Mouse (Mus musculus): Measurements from ENCODE around the gene Eme2.

The Eme2 gene

GRCm38 (mm10) chr17:24896241-24896992 lies 1.5 kb upstream of the Eme2 start, which contains the start of gene Nme3:
Gene Nme3 (plus strand): TSS chr17:24896500.
- DNase-seq (ENCODE audit: low spot score in 2 of 2) = peak; percentile 61 to 79

DNA sequence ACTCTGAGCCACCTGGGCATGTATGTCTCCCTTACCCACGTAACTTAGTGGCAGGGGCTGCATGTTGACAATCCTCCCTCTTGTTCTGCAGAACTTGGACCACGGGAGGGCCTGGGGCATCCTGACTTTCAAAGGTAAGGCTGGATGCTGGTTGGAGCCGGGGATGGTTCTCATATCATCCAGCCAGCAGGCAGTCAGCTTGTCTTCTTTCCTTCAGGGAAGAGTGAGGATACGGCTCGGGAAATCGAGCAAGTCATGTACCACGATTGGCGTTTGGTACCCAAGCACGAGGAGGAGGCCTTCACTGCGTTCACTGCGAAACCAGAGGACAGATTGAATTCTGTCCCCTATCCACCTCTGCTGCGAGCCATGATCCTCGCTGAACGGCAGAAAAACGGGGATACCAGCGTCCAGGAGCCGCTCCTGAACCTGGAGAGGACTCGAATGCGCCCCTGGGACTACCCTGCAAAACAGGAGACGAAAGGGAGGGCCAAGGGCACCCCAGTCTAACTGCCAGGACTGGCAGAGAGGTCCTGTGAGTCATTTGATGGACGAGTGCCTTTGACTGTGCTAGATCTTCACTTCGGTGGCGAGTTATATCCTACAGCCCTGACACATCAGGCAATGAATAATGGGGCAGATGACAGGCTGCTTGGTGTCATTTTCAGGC lies 819 bp upstream of the Eme2 start:
- no peak for DNase-seq (ENCODE audit: low spot score in 2 of 2)

DNA sequence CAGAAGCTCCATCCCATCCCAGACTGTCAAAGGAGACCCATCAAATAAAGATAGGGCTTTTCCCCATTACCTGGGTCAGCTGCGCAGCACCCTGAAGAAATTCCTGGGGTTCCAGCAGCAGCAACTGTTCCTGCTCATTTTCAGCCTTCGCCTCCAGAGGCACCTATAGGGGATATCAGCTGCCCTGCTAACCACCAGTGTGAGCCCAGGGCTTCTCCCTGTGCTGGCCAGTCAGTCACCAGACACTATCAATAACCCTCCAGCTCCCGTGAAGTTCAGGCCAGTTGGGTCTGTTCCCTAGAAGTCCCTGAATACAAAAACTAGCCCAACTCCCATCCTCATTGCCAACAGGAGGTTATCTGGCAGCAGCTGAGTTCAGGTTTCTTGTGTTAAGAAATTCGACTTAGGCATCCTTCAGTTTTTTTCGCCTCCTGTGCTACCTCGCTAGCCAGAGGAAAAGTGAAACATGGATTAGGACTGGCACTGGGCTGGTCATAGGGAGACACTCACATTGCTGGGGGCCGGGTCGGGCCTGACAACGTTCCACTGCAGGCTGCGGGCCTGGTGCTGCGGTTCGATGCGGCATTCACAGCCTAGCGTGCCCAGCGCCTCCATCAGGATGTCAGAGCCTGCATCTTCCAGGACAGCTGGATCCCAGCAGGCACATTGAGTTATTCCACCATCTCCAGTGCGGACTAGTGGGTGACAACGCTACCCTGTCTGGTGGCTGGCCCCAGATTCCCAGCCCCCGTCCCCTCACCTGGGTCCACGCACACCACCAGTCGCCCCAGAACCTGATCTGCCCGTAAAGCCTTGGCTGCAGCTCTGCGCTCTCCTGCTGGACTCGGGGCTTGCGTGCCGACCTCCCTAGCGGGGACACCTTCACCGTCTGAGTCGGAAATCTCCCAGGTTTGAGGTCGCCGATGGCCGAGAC lies 559 bp downstream of the Eme2 start:
- no peak for DNase-seq (ENCODE audit: low spot score in 2 of 2)

GRCm38 (mm10) chr17:24893276-24893675 lies 1.6 kb downstream of the Eme2 start:
- DNase-seq (ENCODE audit: low spot score in 2 of 2) = no peak

- DNase-seq (ENCODE audit: low spot score in 2 of 2) = no peak
Measured at GRCm38 (mm10) chr17:24892785-24893184, 2.1 kb downstream of the Eme2 start.

GRCm38 (mm10) chr17:24891321-24891720 lies 3.6 kb downstream of the Eme2 start:
- no peak for DNase-seq (ENCODE audit: low spot score in 2 of 2)

- DNase-seq (ENCODE audit: low spot score in 2 of 2) = no peak
Measured at GRCm38 (mm10) chr17:24890151-24891092, 4.5 kb downstream of the Eme2 start.

DNA sequence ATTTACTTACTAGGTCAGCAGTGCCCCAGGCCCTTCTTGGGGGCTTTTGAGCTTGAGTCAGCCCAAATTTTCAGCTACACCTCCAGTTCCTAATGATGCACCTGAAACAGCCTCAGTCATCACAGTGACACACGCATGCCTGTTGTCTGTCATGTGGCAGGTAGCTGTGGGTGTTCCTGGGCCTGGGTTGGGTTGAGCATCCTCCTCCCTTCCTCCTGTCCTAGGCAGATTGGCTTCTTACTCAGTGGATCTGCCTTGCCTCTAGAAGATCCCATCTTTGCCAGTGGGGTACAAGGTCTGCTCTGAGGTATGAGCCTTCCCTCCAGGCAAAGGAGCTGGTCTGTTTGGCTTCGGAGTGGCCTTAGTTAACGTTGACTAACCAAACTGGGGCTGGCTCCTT lies 6.0 kb downstream of the Eme2 start:
- no peak for DNase-seq (ENCODE audit: low spot score in 2 of 2)

GRCm38 (mm10) chr17:24887291-24888080 lies 7.4 kb downstream of the Eme2 start:
- DNase-seq (ENCODE audit: low spot score in 2 of 2) = no peak

- no peak for DNase-seq (ENCODE audit: low spot score in 2 of 2)
Measured at GRCm38 (mm10) chr17:24886932-24887271, 8.0 kb downstream of the Eme2 start.

- peak; percentile 95 for DNase-seq (ENCODE audit: low spot score in 2 of 2)
Measured at GRCm38 (mm10) chr17:24886134-24886931, 8.6 kb downstream of the Eme2 start, which contains the start of the genes Nubp2 and Spsb3. Gene Nubp2 (minus strand): TSS chr17:24886349. Gene Spsb3 (plus strand): TSS chr17:24886643.

DNA sequence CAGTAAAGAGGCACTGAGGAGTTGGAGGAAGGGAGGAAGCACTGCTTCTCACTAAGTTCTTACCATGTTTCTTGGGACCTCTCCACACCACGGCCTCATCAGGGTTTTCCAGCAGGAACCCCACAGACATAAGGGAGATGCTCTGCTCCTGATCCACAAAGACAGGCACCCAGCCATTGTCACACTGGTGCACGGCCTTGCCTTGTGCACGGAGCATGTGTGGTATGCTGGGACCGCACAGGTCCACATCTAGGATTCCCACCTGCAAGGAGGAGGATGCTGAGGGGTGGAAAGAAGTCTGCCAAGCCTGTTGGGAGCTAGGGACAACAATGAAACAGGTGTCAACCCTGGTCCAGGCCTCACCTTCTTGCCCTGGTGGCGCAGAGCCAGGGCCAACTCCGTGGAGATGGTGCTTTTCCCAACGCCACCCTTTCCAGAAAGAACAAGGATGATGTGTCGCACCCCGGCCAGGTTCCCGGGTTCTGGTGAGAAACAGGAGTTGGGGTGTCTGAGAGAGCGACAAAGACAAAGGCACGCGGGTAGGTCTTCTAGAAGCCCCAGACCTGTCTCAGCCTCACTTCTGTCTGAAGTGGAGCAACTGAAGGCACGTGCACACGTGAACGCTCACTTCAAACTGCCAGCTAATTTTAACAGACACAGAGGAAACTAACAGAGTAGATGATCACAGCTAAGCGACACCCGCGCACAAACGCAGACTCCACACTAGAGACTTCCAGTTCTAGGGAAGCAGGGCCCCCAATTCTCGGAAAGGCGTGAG lies 9.3 kb downstream of the Eme2 start:
- no peak for DNase-seq (ENCODE audit: low spot score in 2 of 2)

DNA sequence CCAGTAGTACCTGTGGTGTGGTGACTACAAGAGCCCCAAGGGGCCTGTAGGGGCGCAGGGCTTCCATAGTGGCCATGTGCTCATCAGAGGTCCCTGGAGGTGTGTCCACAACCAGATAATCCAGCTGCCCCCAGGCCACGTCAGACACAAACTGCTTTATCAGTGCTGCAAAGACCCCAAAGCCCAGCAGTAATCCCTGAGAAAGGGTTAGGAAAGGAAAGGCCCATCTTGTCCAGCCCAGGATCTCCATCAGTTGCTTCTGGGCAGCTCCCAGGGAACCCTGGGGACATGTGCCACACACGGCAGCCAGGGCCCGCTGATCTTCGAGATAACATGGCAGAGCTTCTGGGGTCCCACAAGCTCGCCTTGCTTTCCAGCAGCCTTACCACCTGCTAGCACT lies 10.5 kb downstream of the Eme2 start:
- DNase-seq (ENCODE audit: low spot score in 2 of 2) = no peak

- DNase-seq (ENCODE audit: low spot score in 2 of 2) = no peak
Measured at GRCm38 (mm10) chr17:24881738-24882440, 13.0 kb downstream of the Eme2 start.

GRCm38 (mm10) chr17:24878531-24878930 lies 16.4 kb downstream of the Eme2 start:
- DNase-seq (ENCODE audit: low spot score in 2 of 2) = peak in 1 of 2 experiments; percentile 39

DNA sequence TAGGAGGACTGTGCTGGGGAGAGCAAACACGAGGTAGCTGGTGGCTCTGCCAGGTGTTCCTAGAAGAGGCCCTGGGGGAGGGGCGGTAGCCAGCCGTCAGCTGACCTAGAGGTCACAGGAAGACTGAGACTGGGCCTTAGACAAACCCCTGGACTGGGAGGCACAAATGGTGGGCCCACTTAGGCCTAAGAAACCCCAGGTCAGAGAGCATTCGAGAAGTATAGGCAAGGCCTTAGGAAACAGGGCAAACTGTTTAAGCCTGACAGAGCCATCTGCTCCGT lies 16.8 kb downstream of the Eme2 start:
- peak in 1 of 2 experiments; percentile 55 for DNase-seq (ENCODE audit: low spot score in 2 of 2)

DNA sequence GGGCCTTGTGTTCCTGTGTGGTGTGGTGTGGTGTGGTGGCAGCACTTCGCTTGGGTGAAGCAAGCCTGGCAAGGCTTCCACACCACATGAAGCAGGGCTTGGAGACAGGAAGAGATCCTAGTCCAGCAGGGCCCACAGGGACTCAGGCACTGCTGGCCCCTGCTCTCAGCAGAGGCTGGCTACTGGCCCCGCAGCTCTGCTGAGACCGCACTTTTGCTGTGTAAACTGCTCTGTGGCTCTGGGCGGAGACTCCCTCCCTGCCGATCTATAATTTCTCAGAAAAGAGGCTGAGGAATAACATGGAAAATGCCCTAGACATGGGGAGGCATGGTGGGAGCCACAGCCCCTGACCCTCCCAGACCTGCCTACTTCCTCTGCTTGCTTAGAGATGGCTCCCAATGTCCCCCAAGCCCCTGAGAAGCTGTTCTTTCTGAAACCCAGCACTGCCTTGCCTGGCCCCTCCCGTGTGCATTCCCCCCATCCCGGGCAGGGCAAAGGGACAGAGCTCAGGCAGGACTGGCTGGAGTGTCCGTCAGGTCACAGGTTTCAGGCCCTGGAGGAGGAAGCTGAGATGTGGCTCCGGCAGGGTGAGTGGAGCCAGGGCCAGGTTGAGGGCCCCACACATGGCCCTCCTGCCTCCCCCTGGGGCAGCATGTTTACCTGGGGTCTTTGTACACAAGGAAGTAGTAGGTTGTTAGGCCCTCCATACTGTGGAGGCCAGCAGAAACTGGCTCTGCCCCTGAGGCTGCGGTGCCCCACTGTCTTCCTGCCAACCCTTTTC lies 17.4 kb downstream of the Eme2 start:
- no peak for DNase-seq (ENCODE audit: low spot score in 2 of 2)
